ENCODE assay signal across 11 mouse cellular contexts in the genomic region with DNA sequence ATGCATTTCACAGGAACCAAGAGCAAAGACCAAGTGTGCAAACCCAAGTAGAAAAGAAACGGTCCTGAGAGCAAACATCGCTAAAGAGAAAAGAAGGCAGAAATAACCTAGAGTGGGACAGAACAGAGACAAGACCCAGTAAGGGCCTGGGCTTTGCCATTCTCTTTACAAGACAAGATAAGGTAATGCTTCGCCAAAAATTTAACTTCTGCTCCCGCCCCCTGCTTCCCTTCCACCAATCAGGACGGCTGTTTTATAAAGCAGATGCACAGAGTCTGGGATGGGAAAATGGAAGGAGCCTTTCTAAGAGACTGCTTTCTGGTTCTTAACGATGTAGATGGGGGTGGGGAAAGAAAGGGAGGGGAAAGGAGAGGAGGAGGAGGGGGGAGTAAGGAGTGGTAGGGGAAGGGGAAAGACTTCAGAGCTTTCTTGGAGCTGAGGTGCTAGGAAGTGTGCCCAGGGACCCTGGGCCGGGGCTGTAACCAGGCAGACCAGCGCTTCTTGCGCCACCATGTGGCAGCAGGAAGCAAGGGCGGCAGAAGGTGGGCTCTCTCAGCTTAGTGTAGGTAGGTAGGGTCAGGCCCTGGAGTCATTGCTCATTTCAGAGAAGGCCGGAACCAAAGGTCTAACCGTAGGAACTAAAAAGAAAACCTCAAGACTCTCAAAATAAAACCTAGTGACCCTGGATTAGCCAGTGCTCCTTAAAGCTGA.
DNase-seq lines count a peak whose midpoint lies in the region; ATAC-seq lines count a peak whose summit lies in the region.
"Had no signal": no experiment of that assay in that cellular context is flagged by ENCODE, and none has a peak within 500 bp of the region (broad histone marks: within the 10 kb centered on the region; RNA-seq: fewer than 3 reads in every experiment).

No protein-coding gene starts in this region.

- H3K4me3 ChIP-seq in forebrain, embryonic 14.5 days (ENCODE audit: low read depth, low read length), result no peak overlapping the region
- no peak overlapping the region for H3K4me3 ChIP-seq in forebrain, embryonic 13.5 days
- no peak overlapping the region for H3K4me3 ChIP-seq in neural tube, embryonic 15.5 days (replicated peaks)
- H3K4me3 ChIP-seq: midbrain, embryonic 12.5 days had no signal

- 0 out of 2 replicates have a peak, but pooled peaks cover 4% of the 10 kb centered on the region for H3K27me3 ChIP-seq in forebrain, embryonic 14.5 days (replicated peaks; ENCODE audit: control insufficient read depth, insufficient read depth, low read length)
- peaks cover 12% of the 10 kb centered on the region; the same call in 1 of the 2 replicates for H3K27me3 ChIP-seq in forebrain, embryonic 13.5 days
- no peaks in the 10 kb centered on the region for H3K27me3 ChIP-seq in neural tube, embryonic 15.5 days (replicated peaks)
- H3K27me3 ChIP-seq: midbrain, embryonic 12.5 days had no signal

- no peaks in the 10 kb centered on the region for H3K36me3 ChIP-seq in forebrain, embryonic 14.5 days (ENCODE audit: control insufficient read depth, insufficient read depth, low read length)
- H3K36me3 ChIP-seq in forebrain, embryonic 13.5 days (ENCODE audit: poor library complexity, severe bottlenecking), result no peaks in the 10 kb centered on the region
- no peaks in the 10 kb centered on the region for H3K36me3 ChIP-seq in neural tube, embryonic 15.5 days
- H3K36me3 ChIP-seq: midbrain, embryonic 12.5 days had no signal

- no peaks in the 10 kb centered on the region for H3K4me1 ChIP-seq in forebrain, embryonic 14.5 days (ENCODE audit: control insufficient read depth, insufficient read depth, low read length)
- H3K4me1 ChIP-seq in forebrain, embryonic 13.5 days, result peaks cover 9% of the 10 kb centered on the region; the same call in 1 of the 2 replicates
- peaks cover 27% of the 10 kb centered on the region for H3K4me1 ChIP-seq in neural tube, embryonic 15.5 days
- H3K4me1 ChIP-seq: midbrain, embryonic 12.5 days had no signal

- ATAC-seq in forebrain, embryonic 14.5 days, result no peak
- no peak for ATAC-seq in forebrain, embryonic 13.5 days
- no peak for ATAC-seq in neural tube, embryonic 15.5 days (ENCODE audit: low FRiP score)

- no peak overlapping the region for H3K27ac ChIP-seq in forebrain, embryonic 14.5 days (ENCODE audit: low read depth, low read length)
- H3K27ac ChIP-seq in forebrain, embryonic 13.5 days, result no peak overlapping the region
- H3K27ac ChIP-seq in neural tube, embryonic 15.5 days (replicated peaks), result no peak overlapping the region
- H3K27ac ChIP-seq: midbrain, embryonic 12.5 days had no signal

- DNase-seq in forebrain, embryonic 14.5 days (ENCODE audit: low spot score), result peak; percentile 19
- peak; percentile 30 for DNase-seq in neural tube, embryonic 10.5 days (ENCODE audit: extremely low spot score, low spot score)
- DNase-seq in liver, result peak; percentile 59
- peak; percentile 29 to 34 for DNase-seq in thymus, postnatal 36 days
- DNase-seq in urinary bladder, postnatal 14 days (ENCODE audit: low spot score), result no peak
- DNase-seq in cerebellum, adult 8-10 months, result no peak
- DNase-seq: heart, adult 11 months; layer of hippocampus, adult 9-11 months had no signal

- no peak overlapping the region for H3K4me2 ChIP-seq in forebrain, embryonic 14.5 days (ENCODE audit: low read length)
- H3K4me2 ChIP-seq in forebrain, embryonic 13.5 days, result no peak overlapping the region
- no peak overlapping the region for H3K4me2 ChIP-seq in neural tube, embryonic 15.5 days
- H3K4me2 ChIP-seq: midbrain, embryonic 12.5 days had no signal

- H3K9me3 ChIP-seq in forebrain, embryonic 14.5 days (replicated peaks; ENCODE audit: control insufficient read depth, low read length), result no peaks in the 10 kb centered on the region
- H3K9me3 ChIP-seq in forebrain, embryonic 13.5 days (replicated peaks), result no peaks in the 10 kb centered on the region
- no peaks in the 10 kb centered on the region for H3K9me3 ChIP-seq in neural tube, embryonic 15.5 days (replicated peaks)
- H3K9me3 ChIP-seq: midbrain, embryonic 12.5 days had no signal

- no peak overlapping the region for H3K9ac ChIP-seq in forebrain, embryonic 14.5 days (ENCODE audit: low read length)
- H3K9ac ChIP-seq in forebrain, embryonic 13.5 days, result no peak overlapping the region
- no peak overlapping the region for H3K9ac ChIP-seq in neural tube, embryonic 15.5 days (replicated peaks)
- H3K9ac ChIP-seq: midbrain, embryonic 12.5 days had no signal

- 43% methylated on average over 12 of the region's 12 CpGs for WGBS in forebrain, embryonic 14.5 days
- WGBS in forebrain, embryonic 13.5 days, result 41% methylated on average over 12 of the region's 12 CpGs
- WGBS in neural tube, embryonic 15.5 days, result 49% methylated on average over 12 of the region's 12 CpGs

Comparison
In these comparisons a context has a peak if more than half of its experiments do, and no peak if none do; other contexts are left out.
1. DNase-seq: peak in forebrain, embryonic 14.5 days (single experiment), neural tube, embryonic 10.5 days (single experiment), liver (single experiment) and thymus, postnatal 36 days (2 of 2); none in urinary bladder, postnatal 14 days (single experiment) and cerebellum, adult 8-10 months (single experiment).